Mouse (Mus musculus): Measurements from ENCODE around the gene Bola3.

DNA sequence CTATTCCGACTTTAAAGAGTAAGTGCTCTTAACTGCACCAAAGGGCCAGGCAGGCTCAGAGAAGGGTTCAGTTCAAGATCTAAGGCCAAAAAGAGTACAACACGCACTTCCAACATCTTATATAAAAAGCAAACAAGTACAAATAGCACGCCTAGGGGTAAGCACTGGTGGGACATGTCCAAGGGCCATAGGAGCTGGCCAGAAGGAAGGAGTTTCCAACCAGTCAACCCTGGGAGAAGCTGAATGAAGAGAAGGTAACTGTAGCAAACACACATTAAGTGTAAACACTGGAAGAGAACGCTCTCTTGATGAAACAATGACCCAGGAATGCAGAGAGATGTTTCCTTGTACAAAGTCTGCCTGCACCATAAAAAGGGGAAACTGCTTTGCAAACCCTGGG is 45.2 kb downstream of the Bola3 start:
- no peak for TF ChIP-seq CTCF (IDR thresholded peaks at IDR 0.05; ENCODE audit: low read depth)
- TF ChIP-seq EP300 (IDR thresholded peaks at IDR 0.05; ENCODE audit: low read depth), result no peak

Measured in liver, postnatal 0 days (tissue).